Mouse (Mus musculus) heart, embryonic 10.5 days (tissue): ENCODE results near the gene Gm10645. TPM values are rescaled to one million over a fixed set of nuclear protein-coding genes. Genes with fewer than 3 reads are reported as not detected.

Source experiments
- DNase-seq: peaks from one replicate; pipeline ENCODE4 v3.0.0-alpha.2; 2017; ENCODE audit warnings: low spot score
- H3K27ac ChIP-seq: fragments of 300-500 bp; sonication (generic); 2 replicates; pipeline ENCODE4 v1.5.1; 2016; ENCODE audit warnings: mild to moderate bottlenecking
- H3K27me3 ChIP-seq: fragments of 300-500 bp; sonication (generic); 2 replicates; pipeline ENCODE4 v1.6.1; 2016; ENCODE audit warnings: mild to moderate bottlenecking; ENCODE audit not compliant: poor library complexity, insufficient read depth, severe bottlenecking
- H3K36me3 ChIP-seq: fragments of 300-500 bp; sonication (generic); 2 replicates; pipeline ENCODE4 v1.6.1; 2016; ENCODE audit warnings: mild to moderate bottlenecking, moderate library complexity
- H3K4me1 ChIP-seq: fragments of 300-500 bp; sonication (generic); 2 replicates; pipeline ENCODE4 v1.6.1; 2016; ENCODE audit warnings: mild to moderate bottlenecking
- H3K4me3 ChIP-seq: fragments of 300-500 bp; sonication (generic); 2 replicates; pipeline ENCODE4 v1.5.1; 2016; ENCODE audit warnings: mild to moderate bottlenecking, moderate library complexity
- H3K9me3 ChIP-seq: fragments of 300-500 bp; sonication (generic); 2 replicates; pipeline ENCODE4 v1.6.1; 2016; ENCODE audit warnings: mild to moderate bottlenecking, moderate library complexity
- WGBS: fragments of 180-500 bp; shearing (Covaris S2); methylation state at CpG from one replicate; pipeline ENCODE4 v1.1.7; 2016; 5-methylcytosine and 5-hydroxymethylcytosine counted together
- polyA plus RNA-seq: library from polyadenylated mRNA; unstranded; fragments of >200 nt; fragmentation: Nextera tagmentation; extraction: Ambion mirVana; gene quantifications from 2 replicates; pipeline ENCODE4 v1.2.1, GENCODE M21; 2016

Gene Gm10645
- polyA plus RNA-seq, 1 experiment from 2014 or later, result 1.2 TPM

GRCm38 (mm10) chr8:83159615-83160014 is 6.4 kb downstream of the Gm10645 start:
- H3K4me3 ChIP-seq, result no peak overlapping the region
- no peak overlapping the region for H3K27ac ChIP-seq
- 0 out of 2 replicates have a peak, but pooled peaks cover 4% of the 10 kb centered on the region for H3K27me3 ChIP-seq
- DNase-seq, result no peak
- 69% methylated on average over 1 of the region's 1 CpGs for WGBS
- no peaks in the 10 kb centered on the region for H3K9me3 ChIP-seq
- no peaks in the 10 kb centered on the region for H3K4me1 ChIP-seq
- H3K36me3 ChIP-seq, result no peaks in the 10 kb centered on the region

- no peak for DNase-seq
- no peaks in the 10 kb centered on the region for H3K4me1 ChIP-seq
- H3K27ac ChIP-seq, result no peak overlapping the region
- WGBS, result 63% methylated on average over 3 of the region's 3 CpGs
- H3K27me3 ChIP-seq, result no peaks in the 10 kb centered on the region
- H3K36me3 ChIP-seq, result no peaks in the 10 kb centered on the region
- no peak overlapping the region for H3K4me3 ChIP-seq
- no peaks in the 10 kb centered on the region for H3K9me3 ChIP-seq
These were observed 7.0 kb downstream of the Gm10645 start for GRCm38 (mm10) chr8:83158971-83159370.

GRCm38 (mm10) chr8:83155110-83155509 is 10.9 kb downstream of the Gm10645 start:
- WGBS, result 23% methylated on average over 4 of the region's 4 CpGs
- no peak for DNase-seq
- no peaks in the 10 kb centered on the region for H3K9me3 ChIP-seq

GRCm38 (mm10) chr8:83152470-83152869 is 13.5 kb downstream of the Gm10645 start:
- Histone ChIP-seq H3K27me3 (no peaks in the 10 kb centered on the region), H3K36me3 (no peaks in the 10 kb centered on the region), H3K27ac (no peak overlapping the region), H3K4me1 (no peaks in the 10 kb centered on the region), H3K9me3 (no peaks in the 10 kb centered on the region), H3K4me3 (no peak overlapping the region)
- 74% methylated on average over 4 of the region's 4 CpGs for WGBS
- DNase-seq, result no peak

More at GRCm38 (mm10) chr8:83155110-83155509, 10.9 kb downstream of the Gm10645 start:
- no peak overlapping the region for H3K4me3 ChIP-seq
- H3K36me3 ChIP-seq, result no peaks in the 10 kb centered on the region
- H3K27me3 ChIP-seq, result no peaks in the 10 kb centered on the region
- no peak overlapping the region for H3K27ac ChIP-seq
- H3K4me1 ChIP-seq, result no peaks in the 10 kb centered on the region

- 60% methylated on average over 2 of the region's 2 CpGs for WGBS
- Histone ChIP-seq H3K36me3 (no peaks in the 10 kb centered on the region), H3K4me3 (no peak overlapping the region), H3K27me3 (no peaks in the 10 kb centered on the region), H3K9me3 (no peaks in the 10 kb centered on the region), H3K27ac (no peak overlapping the region), H3K4me1 (no peaks in the 10 kb centered on the region)
- no peak for DNase-seq
These were observed 13.9 kb downstream of the Gm10645 start for GRCm38 (mm10) chr8:83152055-83152454.

- no peak overlapping the region for H3K4me3 ChIP-seq
- no peaks in the 10 kb centered on the region for H3K4me1 ChIP-seq
- no peaks in the 10 kb centered on the region for H3K36me3 ChIP-seq
- no peaks in the 10 kb centered on the region for H3K9me3 ChIP-seq
- WGBS, result 81% methylated on average over 6 of the region's 6 CpGs
- no peak overlapping the region for H3K27ac ChIP-seq
- DNase-seq, result no peak
- no peaks in the 10 kb centered on the region for H3K27me3 ChIP-seq
These were observed 16.8 kb downstream of the Gm10645 start for GRCm38 (mm10) chr8:83149124-83149523.

GRCm38 (mm10) chr8:83145421-83145820 is 20.5 kb downstream of the Gm10645 start:
- no peaks in the 10 kb centered on the region for H3K36me3 ChIP-seq
- no peaks in the 10 kb centered on the region for H3K27me3 ChIP-seq
- H3K4me3 ChIP-seq, result no peak overlapping the region
- WGBS, result 77% methylated on average over 3 of the region's 3 CpGs
- H3K27ac ChIP-seq, result no peak overlapping the region
- H3K9me3 ChIP-seq, result no peaks in the 10 kb centered on the region
- no peak for DNase-seq
- no peaks in the 10 kb centered on the region; the same call in 1 of the 2 replicates for H3K4me1 ChIP-seq

GRCm38 (mm10) chr8:83144601-83145000 is 21.4 kb downstream of the Gm10645 start:
- WGBS, result 79% methylated on average over 4 of the region's 4 CpGs

GRCm38 (mm10) chr8:83141358-83141757 is 24.6 kb downstream of the Gm10645 start:
- no peaks in the 10 kb centered on the region for H3K9me3 ChIP-seq
- no peaks in the 10 kb centered on the region; the same call in 1 of the 2 replicates for H3K4me1 ChIP-seq
- H3K4me3 ChIP-seq, result no peak overlapping the region
- H3K27me3 ChIP-seq, result no peaks in the 10 kb centered on the region
- H3K36me3 ChIP-seq, result no peaks in the 10 kb centered on the region
- 78% methylated on average over 5 of the region's 5 CpGs for WGBS
- no peak overlapping the region for H3K27ac ChIP-seq
- no peak for DNase-seq

More at GRCm38 (mm10) chr8:83144601-83145000, 21.4 kb downstream of the Gm10645 start:
- Histone ChIP-seq H3K4me3 (no peak overlapping the region), H3K36me3 (no peaks in the 10 kb centered on the region), H3K4me1 (no peaks in the 10 kb centered on the region; the same call in 1 of the 2 replicates), H3K27ac (no peak overlapping the region), H3K9me3 (no peaks in the 10 kb centered on the region), H3K27me3 (no peaks in the 10 kb centered on the region)
- DNase-seq, result no peak

- no peaks in the 10 kb centered on the region; the same call in 1 of the 2 replicates for H3K4me1 ChIP-seq
- H3K4me3 ChIP-seq, result no peak overlapping the region
- no peaks in the 10 kb centered on the region for H3K36me3 ChIP-seq
- WGBS, result 56% methylated on average over 3 of the region's 3 CpGs
- H3K9me3 ChIP-seq, result no peaks in the 10 kb centered on the region
- H3K27ac ChIP-seq, result peak overlapping the region; percentile 47; the same call in 1 of the 2 replicates
- no peaks in the 10 kb centered on the region for H3K27me3 ChIP-seq
- no peak for DNase-seq
These were observed 25.3 kb downstream of the Gm10645 start for GRCm38 (mm10) chr8:83140701-83141111.

GRCm38 (mm10) chr8:83140068-83140467 is 25.9 kb downstream of the Gm10645 start:
- Histone ChIP-seq H3K4me3 (no peak overlapping the region), H3K4me1 (no peaks in the 10 kb centered on the region; the same call in 1 of the 2 replicates), H3K9me3 (no peaks in the 10 kb centered on the region), H3K27ac (no peak overlapping the region), H3K36me3 (no peaks in the 10 kb centered on the region), H3K27me3 (no peaks in the 10 kb centered on the region)
- 76% methylated on average over 1 of the region's 1 CpGs for WGBS
- DNase-seq, result no peak

- Histone ChIP-seq H3K27me3 (no peaks in the 10 kb centered on the region), H3K4me1 (no peaks in the 10 kb centered on the region), H3K4me3 (no peak overlapping the region), H3K27ac (no peak overlapping the region), H3K9me3 (no peaks in the 10 kb centered on the region), H3K36me3 (no peaks in the 10 kb centered on the region)
- 47% methylated on average over 2 of the region's 2 CpGs for WGBS
- no peak for DNase-seq
These were observed 30.9 kb downstream of the Gm10645 start for GRCm38 (mm10) chr8:83135086-83135485.
